In genomic region chr10:53378981-53379708, GRCm38 (mm10) we compare ENCODE assay signal across 1 mouse cellular context.
TF ChIP-seq lines count a peak whose summit lies in the region.

No protein-coding gene starts in this region.

TF ChIP-seq in MEL, 35 proteins besides CTCF, POLR2A, EP300 and RAD21 (continued from another document):
- TF ChIP-seq MAX (IDR thresholded peaks at IDR 0.05; ENCODE audit: low read length) (peak; percentile 23; the same call in 1 of the 2 replicates), SIN3A (IDR thresholded peaks at IDR 0.05; ENCODE audit: low read length) (no peak), CHD1 (IDR thresholded peaks at IDR 0.05; ENCODE audit: low read depth, low read length) (peak; percentile 42; the same call in 1 of the 2 replicates), MXI1 (IDR thresholded peaks at IDR 0.05; ENCODE audit: low read depth, low read length) (peak; percentile 21; the same call in 1 of the 2 replicates), ZC3H11A (IDR thresholded peaks at IDR 0.05; ENCODE audit: low read depth, low read length) (no peak), TBP (IDR thresholded peaks at IDR 0.05; ENCODE audit: low read depth, low read length) (no peak), NRF1 (IDR thresholded peaks at IDR 0.05; ENCODE audit: insufficient read depth, low read depth, low read length, poor library complexity, severe bottlenecking) (no peak), MAFK (IDR thresholded peaks at IDR 0.05; ENCODE audit: borderline replicate concordance, low read depth, low read length) (no peak), ZMIZ1 (IDR thresholded peaks at IDR 0.05; ENCODE audit: low read depth, low read length) (no peak), USF2 (IDR thresholded peaks at IDR 0.05; ENCODE audit: borderline replicate concordance in 1 of 2, insufficient read depth in 1 of 2, low read depth in 1 of 2, low read length in 2 of 2) (no peak)
